Mouse (Mus musculus) kidney, embryonic 16.5 days (tissue): ENCODE results near the gene Hcar1. TPM values are rescaled to one million over a fixed set of nuclear protein-coding genes. Genes with fewer than 3 reads are reported as not detected.

Experiments
- ATAC-seq: fragments of 200-750 bp; cut with Nextera tagmentation; 2 replicates; pipeline ENCODE4 v1.8.0; 2017; ENCODE audit warnings: moderate TSS enrichment; ENCODE audit not compliant: low FRiP score, low TSS enrichment
- H3K27ac ChIP-seq: fragments of 300-500 bp; sonication (generic); 2 replicates; pipeline ENCODE4 v1.5.1; 2014; ENCODE audit warnings: low read length
- H3K27me3 ChIP-seq: fragments of 300-500 bp; sonication (generic); 2 replicates; pipeline ENCODE4 v1.6.1; 2014; ENCODE audit warnings: low read length, control low read depth, mixed read lengths; ENCODE audit not compliant: insufficient read depth
- H3K36me3 ChIP-seq: fragments of 300-500 bp; sonication (generic); 2 replicates; pipeline ENCODE4 v1.6.1; 2014; ENCODE audit warnings: low read length, control low read depth, mixed read lengths; ENCODE audit not compliant: insufficient read depth
- H3K4me1 ChIP-seq: fragments of 300-500 bp; sonication (generic); 2 replicates; pipeline ENCODE4 v1.6.1; 2014; ENCODE audit warnings: low read length, control low read depth, mixed read lengths; ENCODE audit not compliant: insufficient read depth
- H3K4me2 ChIP-seq: fragments of 300-500 bp; sonication (generic); replicated peaks from 2 replicates; pipeline ENCODE4 v1.6.1; 2014; ENCODE audit warnings: low read depth, low read length
- H3K4me3 ChIP-seq: fragments of 300-500 bp; sonication (generic); 2 replicates; pipeline ENCODE4 v1.5.1; 2014; ENCODE audit warnings: mild to moderate bottlenecking, low read length
- H3K9ac ChIP-seq: fragments of 300-500 bp; sonication (generic); replicated peaks from 2 replicates; pipeline ENCODE4 v1.6.1; 2014; ENCODE audit warnings: low read length
- H3K9me3 ChIP-seq: fragments of 300-500 bp; sonication (generic); 2 replicates; pipeline ENCODE4 v1.6.1; 2016; ENCODE audit warnings: low read length, control low read depth
- WGBS: fragments of 180-500 bp; shearing (Covaris S2); extraction: QIAGEN DNeasy Blood & Tissue Kit; methylation state at CpG from one replicate; pipeline ENCODE4 v1.1.7; 2014; 5-methylcytosine and 5-hydroxymethylcytosine counted together
- polyA plus RNA-seq: library from polyadenylated mRNA; unstranded; fragments of >200 nt; fragmentation: Nextera tagmentation; extraction: Ambion mirVana; gene quantifications from 2 replicates; pipeline ENCODE4 v1.2.1, GENCODE M21; 2015

Gene Hcar1
- polyA plus RNA-seq, 1 experiment from 2014 or later, result 3.0 TPM

GRCm38 (mm10) chr5:123851398-123851797 lies 28.4 kb downstream of the Hcar1 start:
- H3K27ac ChIP-seq, result no peak overlapping the region
- peak; percentile 46; the same call in 1 of the 2 replicates for ATAC-seq
- no peaks in the 10 kb centered on the region for H3K36me3 ChIP-seq
- H3K4me3 ChIP-seq, result no peak overlapping the region
- H3K4me2 ChIP-seq, result no peak overlapping the region
- H3K27me3 ChIP-seq, result no peaks in the 10 kb centered on the region
- no peaks in the 10 kb centered on the region; the same call in 1 of the 2 replicates for H3K4me1 ChIP-seq
- no peaks in the 10 kb centered on the region for H3K9me3 ChIP-seq
- no peak overlapping the region for H3K9ac ChIP-seq
- 11% methylated on average over 2 of the region's 2 CpGs for WGBS

GRCm38 (mm10) chr5:123844316-123844715 lies 35.5 kb downstream of the Hcar1 start:
- Histone ChIP-seq H3K4me2 (no peak overlapping the region), H3K9me3 (no peaks in the 10 kb centered on the region), H3K36me3 (no peaks in the 10 kb centered on the region), H3K9ac (no peak overlapping the region), H3K27ac (no peak overlapping the region), H3K27me3 (no peaks in the 10 kb centered on the region), H3K4me3 (no peak overlapping the region), H3K4me1 (peaks cover 4% of the 10 kb centered on the region; the same call in 1 of the 2 replicates)
- ATAC-seq, result no peak
- 70% methylated on average over 14 of the region's 14 CpGs for WGBS

- H3K36me3 ChIP-seq, result no peaks in the 10 kb centered on the region
- no peak overlapping the region for H3K4me3 ChIP-seq
Measured at GRCm38 (mm10) chr5:123843816-123844215, 36.0 kb downstream of the Hcar1 start.

GRCm38 (mm10) chr5:123842935-123843282 lies 36.9 kb downstream of the Hcar1 start:
- Histone ChIP-seq H3K4me1 (peaks cover 9% of the 10 kb centered on the region; the same call in 1 of the 2 replicates), H3K9ac (no peak overlapping the region), H3K9me3 (no peaks in the 10 kb centered on the region), H3K27ac (no peak overlapping the region), H3K4me2 (no peak overlapping the region), H3K4me3 (no peak overlapping the region), H3K36me3 (no peaks in the 10 kb centered on the region), H3K27me3 (no peaks in the 10 kb centered on the region)
- 81% methylated on average over 3 of the region's 3 CpGs for WGBS
- ATAC-seq, result no peak

More at GRCm38 (mm10) chr5:123843816-123844215, 36.0 kb downstream of the Hcar1 start:
- H3K27me3 ChIP-seq, result no peaks in the 10 kb centered on the region
- no peak for ATAC-seq
- 56% methylated on average over 4 of the region's 4 CpGs for WGBS
- H3K9me3 ChIP-seq, result no peaks in the 10 kb centered on the region
- no peak overlapping the region for H3K9ac ChIP-seq
- no peak overlapping the region for H3K27ac ChIP-seq
- H3K4me2 ChIP-seq, result no peak overlapping the region
- H3K4me1 ChIP-seq, result peaks cover 4% of the 10 kb centered on the region; the same call in 1 of the 2 replicates

GRCm38 (mm10) chr5:123842221-123842934 lies 37.4 kb downstream of the Hcar1 start:
- Histone ChIP-seq H3K9ac (no peak overlapping the region), H3K27ac (no peak overlapping the region), H3K36me3 (no peaks in the 10 kb centered on the region), H3K27me3 (no peaks in the 10 kb centered on the region), H3K4me3 (no peak overlapping the region), H3K4me1 (peaks cover 9% of the 10 kb centered on the region; the same call in 1 of the 2 replicates), H3K9me3 (no peaks in the 10 kb centered on the region), H3K4me2 (no peak overlapping the region)
- WGBS, result 47% methylated on average over 11 of the region's 11 CpGs
- ATAC-seq, result no peak

- H3K9me3 ChIP-seq, result no peaks in the 10 kb centered on the region
- no peak for ATAC-seq
- H3K4me2 ChIP-seq, result no peak overlapping the region
- H3K27ac ChIP-seq, result no peak overlapping the region
- no peak overlapping the region for H3K9ac ChIP-seq
- no peak overlapping the region for H3K4me3 ChIP-seq
- WGBS, result 40% methylated on average over 4 of the region's 4 CpGs
- peaks cover 13% of the 10 kb centered on the region for H3K4me1 ChIP-seq
- no peaks in the 10 kb centered on the region for H3K36me3 ChIP-seq
- H3K27me3 ChIP-seq, result no peaks in the 10 kb centered on the region
Measured at GRCm38 (mm10) chr5:123837371-123837770, 42.4 kb downstream of the Hcar1 start.

- Histone ChIP-seq H3K27ac (no peak overlapping the region), H3K4me3 (no peak overlapping the region), H3K9me3 (no peaks in the 10 kb centered on the region), H3K4me2 (no peak overlapping the region), H3K4me1 (peaks cover 9% of the 10 kb centered on the region), H3K36me3 (no peaks in the 10 kb centered on the region), H3K9ac (no peak overlapping the region), H3K27me3 (no peaks in the 10 kb centered on the region)
- WGBS, result 81% methylated on average over 3 of the region's 3 CpGs
- no peak for ATAC-seq
Measured at GRCm38 (mm10) chr5:123834836-123835235, 45.0 kb downstream of the Hcar1 start.

GRCm38 (mm10) chr5:123832309-123832708 lies 47.5 kb downstream of the Hcar1 start:
- 88% methylated on average over 7 of the region's 7 CpGs for WGBS
- H3K4me1 ChIP-seq, result peaks cover 11% of the 10 kb centered on the region
- no peak for ATAC-seq
- no peaks in the 10 kb centered on the region for H3K9me3 ChIP-seq
- H3K4me3 ChIP-seq, result no peak overlapping the region
- H3K9ac ChIP-seq, result no peak overlapping the region
- H3K36me3 ChIP-seq, result no peaks in the 10 kb centered on the region
- H3K27ac ChIP-seq, result no peak overlapping the region
- H3K27me3 ChIP-seq, result no peaks in the 10 kb centered on the region
- no peak overlapping the region for H3K4me2 ChIP-seq

GRCm38 (mm10) chr5:123827659-123828091 lies 52.1 kb downstream of the Hcar1 start:
- Histone ChIP-seq H3K4me2 (peak overlapping the region; percentile 32), H3K36me3 (no peaks in the 10 kb centered on the region), H3K4me1 (peaks cover 7% of the 10 kb centered on the region; the same call in 1 of the 2 replicates), H3K4me3 (0 out of 2 replicates have a peak overlapping the region, but pooled peaks have one; percentile 10), H3K27ac (peak overlapping the region; percentile 66), H3K9ac (peak overlapping the region; percentile 41; the same call in 1 of the 2 replicates), H3K27me3 (no peaks in the 10 kb centered on the region), H3K9me3 (no peaks in the 10 kb centered on the region)
- ATAC-seq, result peak; percentile 86; the same call in 1 of the 2 replicates
- 18% methylated on average over 6 of the region's 6 CpGs for WGBS
